Mouse (Mus musculus) ES-E14 (cell line): ENCODE measurements around the gene Macrod2. TPM values are rescaled to one million over a fixed set of nuclear protein-coding genes. Genes with fewer than 3 reads are reported as not detected.

Experiments used
- DNase-seq: peaks from one replicate; pipeline ENCODE4 v3.0.0-alpha.2; 2013; ENCODE audit warnings: low read depth, low spot score
- H3K27ac ChIP-seq: 2 replicates; pipeline ENCODE4 v1.5.1; 2012; ENCODE audit warnings: low read depth, mild to moderate bottlenecking, low read length, moderate library complexity, mixed read lengths; ENCODE audit not compliant: poor library complexity, insufficient read depth, severe bottlenecking
- H3K36me3 ChIP-seq: 2 replicates; pipeline ENCODE4 v1.6.1; 2012; ENCODE audit warnings: mild to moderate bottlenecking, low read length, moderate library complexity, mixed read lengths; ENCODE audit not compliant: control insufficient read depth, poor library complexity, insufficient read depth, severe bottlenecking
- H3K4me1 ChIP-seq, 2 experiments: fragments of 150-350 bp in 1 of 2; sonication (generic) in 1 of 2; 2 replicates each; pipeline ENCODE4 v1.6.1; 2012; ENCODE audit warnings: low read length in 2 of 2, mild to moderate bottlenecking in 1 of 2, mixed read lengths in 1 of 2; ENCODE audit not compliant: control insufficient read depth in 2 of 2, insufficient read depth in 2 of 2, poor library complexity in 1 of 2
- H3K4me3 ChIP-seq, 2 experiments: fragments of 150-350 bp in 1 of 2; sonication (generic) in 1 of 2; 2 replicates each; pipeline ENCODE4 v1.5.1; 2012; ENCODE audit warnings: low read length in 2 of 2, low read depth in 1 of 2, mild to moderate bottlenecking in 1 of 2, mixed read lengths in 1 of 2; ENCODE audit not compliant: insufficient read depth in 1 of 2, poor library complexity in 1 of 2, severe bottlenecking in 1 of 2
- H3K9ac ChIP-seq: 2 replicates; pipeline ENCODE4 v1.6.1; 2012; ENCODE audit warnings: low read depth, mild to moderate bottlenecking, low read length, mixed read lengths; ENCODE audit not compliant: poor library complexity, insufficient read depth, severe bottlenecking
- H3K9me3 ChIP-seq: fragments of 150-350 bp; sonication (generic); 2 replicates; pipeline ENCODE4 v1.6.1; 2012; ENCODE audit warnings: low read depth, mild to moderate bottlenecking, low read length; ENCODE audit not compliant: control insufficient read depth, insufficient read depth
- CHD2 ChIP-seq: IDR thresholded peaks from 2 replicates; pipeline ENCODE4 v1.6.1; 2014; ENCODE audit warnings: mild to moderate bottlenecking, low read depth, low read length, inconsistent platforms
- HCFC1 ChIP-seq: IDR thresholded peaks from 2 replicates; pipeline ENCODE4 v1.6.1; 2012; ENCODE audit warnings: low read length, inconsistent platforms, borderline replicate concordance; ENCODE audit not compliant: insufficient read depth
- MAFK ChIP-seq: IDR thresholded peaks from 2 replicates; pipeline ENCODE4 v1.6.1; 2014; ENCODE audit warnings: mild to moderate bottlenecking, low read depth, low read length, inconsistent platforms; ENCODE audit not compliant: insufficient read depth
- ZC3H11A ChIP-seq: IDR thresholded peaks from 2 replicates; pipeline ENCODE4 v1.6.1; 2012; ENCODE audit warnings: low read depth, mild to moderate bottlenecking, inconsistent platforms, low read length, borderline replicate concordance
- ZNF384 ChIP-seq: IDR thresholded peaks from 2 replicates; pipeline ENCODE4 v1.6.1; 2012; ENCODE audit warnings: low read depth, low read length, inconsistent platforms
- in situ Hi-C, 2 experiments: fragments of 600-800 bp; cut with MboI; formaldehyde crosslinking; loops; one replicate each; pipeline ENCODE4 v1.15.1; 2025; ENCODE audit warnings: low sequenced_read_pairs in 2 of 2, inconsistent platforms in 1 of 2; ENCODE audit not compliant: unreplicated experiment in 2 of 2
- total RNA-seq: library from RNA; depleted of rRNA; stranded (reverse); fragments of 300-350 nt; gene quantifications from 2 replicates; pipeline ENCODE4 v1.2.3, GENCODE M21; 2012

Gene Macrod2
- total RNA-seq, 1 experiment = 12.7 TPM

DNA sequence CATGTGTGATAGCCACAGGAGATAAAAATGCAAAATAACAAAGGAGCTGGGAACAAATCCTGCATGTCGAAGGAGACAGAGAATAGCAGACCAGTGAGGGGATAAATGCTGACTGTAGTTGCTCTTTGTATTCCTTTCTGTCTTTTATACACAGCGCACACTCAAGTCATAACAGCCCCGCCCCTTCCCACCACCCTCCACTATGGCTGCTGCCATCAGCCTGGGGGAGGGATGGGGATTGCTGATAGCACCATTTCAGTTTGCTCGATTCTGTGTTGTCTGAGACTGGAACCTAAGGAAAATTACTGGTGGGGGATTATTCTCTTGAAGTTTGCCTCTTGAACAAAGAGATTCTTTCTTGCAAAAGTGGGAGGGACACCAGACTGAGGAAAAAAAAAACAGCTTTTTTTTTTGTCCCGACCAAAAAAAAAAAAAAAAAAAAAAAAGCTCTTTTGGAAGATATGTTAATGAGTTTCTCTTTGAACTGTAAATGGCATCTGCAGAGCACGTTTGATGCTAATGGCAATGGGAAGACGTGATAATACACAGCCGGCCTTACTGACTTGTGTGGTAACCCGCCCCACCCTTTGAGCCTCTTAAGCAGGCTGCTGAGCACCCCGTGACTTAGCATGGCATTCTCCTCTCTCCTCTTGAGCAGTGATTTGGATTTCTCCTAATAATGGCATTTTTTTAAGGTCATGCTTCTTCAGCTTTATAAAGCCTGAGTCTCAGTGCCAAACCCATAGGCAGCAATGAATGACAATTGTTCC is 1768.6 kb downstream of the Macrod2 start:
- no peaks in the 10 kb centered on the region for H3K9me3 ChIP-seq
- DNase-seq = no peak
- in situ Hi-C loops = no loop called here
- TF ChIP-seq CHD2 (no peak), ZNF384 (peak; percentile 88)
- H3K4me1 ChIP-seq = peaks cover 0 to 2% of the 10 kb centered on the region in 2 experiments; a peak in 1 of 4 replicates
- H3K9ac ChIP-seq = no peak overlapping the region
- H3K27ac ChIP-seq = no peak overlapping the region
- no peak overlapping the region for H3K4me3 ChIP-seq
- no peaks in the 10 kb centered on the region for H3K36me3 ChIP-seq

DNA sequence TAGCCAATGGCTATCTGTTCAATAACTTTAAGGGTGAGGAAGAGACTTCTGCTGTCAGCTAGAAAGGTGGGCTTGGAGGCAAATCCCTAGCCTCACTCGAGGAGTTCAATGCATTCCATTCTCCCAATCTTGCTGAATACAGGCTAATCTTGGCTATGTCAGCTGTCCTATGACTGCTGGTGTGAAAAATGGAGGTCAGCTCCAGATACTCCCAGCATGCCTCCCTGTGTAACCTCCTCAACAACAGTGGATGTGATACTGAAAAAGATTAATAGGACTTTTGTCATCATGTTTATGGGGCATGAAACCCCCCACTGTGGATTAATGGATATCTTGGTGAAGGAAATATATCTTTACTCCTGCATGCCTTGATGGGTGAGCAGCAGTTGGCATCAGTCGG is 1774.5 kb downstream of the Macrod2 start:
- Histone ChIP-seq H3K9me3 (no peaks in the 10 kb centered on the region), H3K9ac (no peak overlapping the region), H3K4me1 (no peaks in the 10 kb centered on the region), H3K27ac (no peak overlapping the region), H3K36me3 (no peaks in the 10 kb centered on the region), H3K4me3 (no peak overlapping the region)
- TF ChIP-seq ZNF384 (no peak), CHD2 (no peak), HCFC1 (no peak), ZC3H11A (no peak), MAFK (no peak)
- in situ Hi-C loops = no loop called here
- no peak for DNase-seq

DNA sequence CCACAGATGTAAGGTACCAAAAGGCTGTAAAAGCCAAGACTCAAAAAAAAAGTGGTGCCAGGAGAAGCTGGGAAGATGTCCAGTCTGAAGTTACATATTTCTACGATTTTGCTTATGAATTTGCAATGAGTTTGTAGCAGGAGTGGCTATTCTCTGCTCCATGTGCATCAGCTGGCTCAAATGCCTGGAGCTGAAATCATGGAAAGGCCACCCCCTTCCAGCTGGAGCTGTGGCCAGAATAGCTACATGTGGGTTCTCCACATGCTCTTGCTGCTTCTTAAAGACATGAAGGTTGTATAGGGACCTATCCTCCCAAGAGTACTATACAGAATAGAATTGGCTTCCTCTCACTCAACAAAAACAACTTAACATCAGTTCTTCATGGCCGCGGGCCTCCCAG is 1777.6 kb downstream of the Macrod2 start:
- no peak for DNase-seq

DNA sequence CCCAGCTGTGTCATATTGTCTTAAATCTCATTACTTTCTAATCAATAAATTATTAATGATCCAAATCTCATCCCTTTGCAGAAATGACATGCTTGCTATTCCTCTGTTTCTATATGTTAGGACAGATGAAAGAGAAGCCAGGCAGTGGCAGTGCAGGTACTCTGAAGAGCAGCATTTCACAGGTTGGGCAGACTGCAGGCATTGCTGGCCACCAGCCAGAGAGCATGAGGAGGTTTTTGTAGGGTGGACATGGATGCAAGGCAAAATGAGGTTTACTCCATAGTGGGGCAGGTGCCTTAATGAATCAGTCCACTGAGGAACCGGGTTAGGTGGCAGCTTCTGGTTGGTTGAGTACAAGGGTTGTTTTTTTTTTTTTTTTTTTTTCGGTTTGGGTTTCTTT is 1778.9 kb downstream of the Macrod2 start:
- Histone ChIP-seq H3K9ac (no peak overlapping the region), H3K4me1 (no peaks in the 10 kb centered on the region), H3K36me3 (no peaks in the 10 kb centered on the region), H3K4me3 (no peak overlapping the region), H3K27ac (no peak overlapping the region), H3K9me3 (no peaks in the 10 kb centered on the region)
- no peak for TF ChIP-seq MAFK
- no peak for DNase-seq
- in situ Hi-C loops = no loop called here

More for the DNA sequence above, 1777.6 kb downstream of the Macrod2 start:
- Histone ChIP-seq H3K9ac (no peak overlapping the region), H3K36me3 (no peaks in the 10 kb centered on the region), H3K4me1 (no peaks in the 10 kb centered on the region), H3K4me3 (no peak overlapping the region), H3K27ac (no peak overlapping the region), H3K9me3 (no peaks in the 10 kb centered on the region)
- in situ Hi-C loops = no loop called here
- TF ChIP-seq ZNF384 = no peak
- TF ChIP-seq MAFK = no peak
- TF ChIP-seq CHD2 = no peak
- no peak for TF ChIP-seq HCFC1
- no peak for TF ChIP-seq ZC3H11A

DNA sequence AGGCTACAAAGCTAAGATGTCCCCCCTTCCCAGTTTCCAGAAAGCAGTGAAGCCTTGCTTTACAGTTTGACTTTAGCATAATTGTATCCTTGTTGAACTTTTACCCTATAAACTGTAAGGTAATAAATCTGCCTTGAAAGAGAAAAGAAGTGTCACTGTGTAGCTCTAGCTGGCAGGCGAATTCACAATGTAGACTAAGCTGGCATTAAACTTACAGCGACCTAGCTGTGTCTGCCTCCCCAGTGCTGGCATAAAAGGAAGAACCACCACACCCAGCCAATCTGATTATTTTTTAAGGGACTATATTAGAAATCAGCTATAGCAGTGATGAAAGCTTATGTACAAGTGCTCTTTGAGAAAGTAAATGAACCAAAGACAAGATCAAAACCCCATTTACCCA is 1791.8 kb downstream of the Macrod2 start:
- no peak overlapping the region for H3K27ac ChIP-seq
- H3K36me3 ChIP-seq = no peaks in the 10 kb centered on the region
- no peaks in the 10 kb centered on the region for H3K4me1 ChIP-seq
- TF ChIP-seq HCFC1 = no peak
- TF ChIP-seq ZC3H11A = no peak
- no peak for TF ChIP-seq MAFK
- no peak for TF ChIP-seq ZNF384
- TF ChIP-seq CHD2 = no peak
- in situ Hi-C loops = no loop called here
- no peak for DNase-seq
- H3K4me3 ChIP-seq = no peak overlapping the region
- H3K9ac ChIP-seq = no peak overlapping the region
- H3K9me3 ChIP-seq = no peaks in the 10 kb centered on the region
